ENCODE assay signal across 8 mouse cellular contexts in the genomic region with DNA sequence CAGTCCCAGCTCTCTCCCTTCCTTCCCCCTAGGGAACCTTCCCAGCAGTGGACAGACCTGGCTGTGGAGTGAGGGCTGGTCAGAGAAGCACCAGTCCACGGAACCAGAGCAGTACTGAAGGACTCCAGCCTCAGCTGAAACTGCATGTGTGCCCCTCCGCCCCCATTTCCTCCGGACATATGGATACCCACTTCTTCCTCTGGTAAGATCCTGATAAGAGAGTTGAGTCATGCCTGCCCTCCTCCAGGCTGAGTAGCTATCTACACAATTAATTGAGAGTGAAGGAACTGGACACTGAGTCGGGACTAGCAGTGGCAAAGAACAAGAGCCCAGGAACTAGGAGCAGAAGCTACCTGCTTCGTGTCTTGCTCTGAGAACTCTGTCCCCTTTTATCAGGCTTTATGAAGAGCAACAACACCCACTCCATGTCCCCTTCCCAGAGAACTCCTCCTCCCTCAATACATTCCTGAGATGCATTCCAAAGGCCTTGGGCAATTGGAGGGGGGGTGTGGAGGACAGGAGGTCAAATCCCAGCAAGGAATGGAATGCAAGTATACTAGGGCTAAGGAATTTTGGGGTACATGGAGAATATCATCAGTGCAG. TPM values are rescaled to one million over a fixed set of nuclear protein-coding genes. Genes with fewer than 3 reads are reported as not detected.
DNase-seq lines count a peak whose midpoint lies in the region; ATAC-seq and TF ChIP-seq lines count a peak whose summit lies in the region.

No protein-coding gene starts in this region.

- peaks cover 22% of the 10 kb centered on the region for H3K4me1 ChIP-seq in heart, adult 2 months (ENCODE audit: control insufficient read depth, insufficient read depth, low read length)
- peaks cover 12% of the 10 kb centered on the region for H3K4me1 ChIP-seq in bone marrow, adult 2 months (ENCODE audit: control insufficient read depth, insufficient read depth, low read length)
- H3K4me1 ChIP-seq in hindbrain, embryonic 14.5 days (replicated peaks; ENCODE audit: control insufficient read depth, insufficient read depth, low read length) = peaks cover 22% of the 10 kb centered on the region
- peaks cover 21 to 37% of the 10 kb centered on the region in 2 experiments for H3K4me1 ChIP-seq in liver, embryonic 14.5 days (replicated peaks; ENCODE audit: control insufficient read depth in 2 of 2, insufficient read depth in 2 of 2, low read length in 1 of 2)

- H3K36me3 ChIP-seq in heart, adult 2 months (ENCODE audit: control insufficient read depth, insufficient read depth, low read length) = peaks cover 4% of the 10 kb centered on the region
- peaks cover 47% of the 10 kb centered on the region for H3K36me3 ChIP-seq in hindbrain, embryonic 14.5 days (replicated peaks; ENCODE audit: control insufficient read depth, insufficient read depth)
- H3K36me3 ChIP-seq in liver, embryonic 14.5 days (replicated peaks; ENCODE audit: control insufficient read depth, insufficient read depth, low read depth) = peaks cover 42% of the 10 kb centered on the region

- WGBS in heart, adult 2 months = 13% methylated on average over 5 of the region's 5 CpGs
- WGBS in bone marrow, adult 2 months = 4% methylated on average over 5 of the region's 5 CpGs
- WGBS in hindbrain, embryonic 14.5 days = 56% methylated on average over 5 of the region's 5 CpGs
- 5% methylated on average over 5 of the region's 5 CpGs for WGBS in liver, embryonic 14.5 days (ENCODE audit: insufficient replicate concordance)

- intact Hi-C loops in heart, adult 2 months (cut with DNase I) = no loop called here
- intact Hi-C loops in left cerebral cortex, postnatal 10 days (cut with DNase I) = loop anchor here (5.0 kb wide), 1 partner anchor 66 kb away; a partner anchor contains a TSS

- peak overlapping the region; percentile 49 for H3K9ac ChIP-seq in heart, adult 2 months (ENCODE audit: low read depth, low read length)
- H3K9ac ChIP-seq in hindbrain, embryonic 14.5 days = 0 out of 2 replicates have a peak overlapping the region, but pooled peaks have one; percentile 4
- peak overlapping the region; percentile 81 for H3K9ac ChIP-seq in liver, embryonic 14.5 days (replicated peaks)

- TF ChIP-seq EP300 in heart, adult 2 months (IDR thresholded peaks at IDR 0.05; ENCODE audit: insufficient read depth, low read depth, low read length) = no peak
- TF ChIP-seq EP300 in liver, embryonic 14.5 days (IDR thresholded peaks at IDR 0.05; ENCODE audit: low read depth) = no peak

- ATAC-seq in hindbrain, embryonic 14.5 days (ENCODE audit: low FRiP score) = no peak
- ATAC-seq in liver, embryonic 14.5 days (ENCODE audit: insufficient read depth) = no peak

- peak overlapping the region; percentile 98 for H3K27ac ChIP-seq in heart, adult 2 months
- H3K27ac ChIP-seq in bone marrow, adult 2 months (ENCODE audit: control insufficient read depth, insufficient read depth, low read depth, low read length, poor library complexity) = peak overlapping the region; percentile 8; the same call in 1 of the 2 replicates
- H3K27ac ChIP-seq in hindbrain, embryonic 14.5 days = no peak overlapping the region
- peak overlapping the region; percentile 68 for H3K27ac ChIP-seq in liver, embryonic 14.5 days

- DNase-seq in heart, adult 2 months = no peak
- no peak for DNase-seq in heart, adult 8-10 months (ENCODE audit: low spot score)
- DNase-seq in hindbrain, embryonic 14.5 days (ENCODE audit: low spot score) = no peak
- no peak for DNase-seq in liver, embryonic 14.5 days (ENCODE audit: low read depth in 3 of 3, low spot score in 3 of 3)
- DNase-seq in T-cell, adult 2 months (ENCODE audit: low spot score) = no peak
- DNase-seq in layer of hippocampus, adult 9-10 months (ENCODE audit: low spot score) = no peak
- no peak for DNase-seq in left cerebral cortex, postnatal 10 days (ENCODE audit: extremely low spot score in 1 of 2, low spot score in 2 of 2)

- TF ChIP-seq POLR2A in heart, adult 2 months (IDR thresholded peaks at IDR 0.05; ENCODE audit: insufficient read depth, low read depth, low read length) = no peak
- TF ChIP-seq POLR2A in bone marrow, adult 2 months (IDR thresholded peaks at IDR 0.05; ENCODE audit: borderline replicate concordance, control insufficient read depth, low read depth, low read length) = no peak

- H3K4me3 ChIP-seq in heart, adult 2 months = peak overlapping the region; percentile 33
- peak overlapping the region; percentile 45 for H3K4me3 ChIP-seq in bone marrow, adult 2 months (replicated peaks; ENCODE audit: control insufficient read depth, low read depth, low read length)
- H3K4me3 ChIP-seq in hindbrain, embryonic 14.5 days (replicated peaks; ENCODE audit: low read length) = no peak overlapping the region
- peak overlapping the region; percentile 33 to 75 for H3K4me3 ChIP-seq in liver, embryonic 14.5 days (ENCODE audit: insufficient read depth in 1 of 2, low read depth in 2 of 2, low read length in 2 of 2)

- H3K4me2 ChIP-seq in hindbrain, embryonic 14.5 days (replicated peaks) = peak overlapping the region; percentile 27; the same call in 1 of the 2 replicates
- peak overlapping the region; percentile 99 for H3K4me2 ChIP-seq in liver, embryonic 14.5 days (ENCODE audit: low read depth)

- H3K27me3 ChIP-seq in heart, adult 2 months (ENCODE audit: control insufficient read depth, insufficient read depth, low read length) = no peaks in the 10 kb centered on the region
- no peaks in the 10 kb centered on the region for H3K27me3 ChIP-seq in hindbrain, embryonic 14.5 days (ENCODE audit: control insufficient read depth, insufficient read depth, low read length)
- H3K27me3 ChIP-seq in liver, embryonic 14.5 days (ENCODE audit: control insufficient read depth, insufficient read depth, low read length) = no peaks in the 10 kb centered on the region

- no peak for TF ChIP-seq CTCF in heart, adult 2 months (IDR thresholded peaks at IDR 0.05)
- TF ChIP-seq CTCF in bone marrow, adult 2 months (IDR thresholded peaks at IDR 0.05; ENCODE audit: control insufficient read depth, insufficient read depth, low read length) = no peak
- no peak for TF ChIP-seq CTCF in liver, embryonic 14.5 days (IDR thresholded peaks at IDR 0.05; ENCODE audit: low read depth)

- peaks cover 7% of the 10 kb centered on the region for H3K79me2 ChIP-seq in heart, adult 2 months (replicated peaks; ENCODE audit: control insufficient read depth, insufficient read depth, low read length)

- no peaks in the 10 kb centered on the region for H3K9me3 ChIP-seq in hindbrain, embryonic 14.5 days (ENCODE audit: control insufficient read depth, low read length)
- no peaks in the 10 kb centered on the region for H3K9me3 ChIP-seq in liver, embryonic 14.5 days (ENCODE audit: control insufficient read depth, low read length)

RNA-seq across cellular contexts. Expression of a gene that starts 4.0 kb away (rescaled TPM):
- 10 to 100 TPM; 44.0 to 46.5 TPM for total RNA-seq in heart, adult 2 months (2021)
- 29.8 and 36.8 TPM in 2 replicates for polyA plus RNA-seq in heart, adult 2 months (2012; rRNA removed)
- total RNA-seq in heart, adult 8-10 months (2022) = 10 to 100 TPM; 39.7 to 48.8 (median 43.2) TPM
- polyA plus RNA-seq in bone marrow, adult 2 months (2011; ENCODE audit: insufficient read depth, insufficient read length, low replicate concordance, missing spikeins) = 10.5 and 20.9 TPM in 2 replicates
- 80.0 and 82.3 TPM in 2 replicates for polyA plus RNA-seq in hindbrain, embryonic 14.5 days (2014; fragmentation: Nextera tagmentation; extraction: Ambion mirVana)
- polyA plus RNA-seq in liver, embryonic 14.5 days (2012; rRNA removed) = 9.6 and 10.9 TPM in 2 replicates
- 21.2 and 21.7 TPM in 2 replicates for polyA plus RNA-seq in liver, embryonic 14.5 days (2014; fragmentation: Nextera tagmentation; extraction: Ambion mirVana)
- 10 to 100 TPM; 74.4 to 74.6 TPM for total RNA-seq in left cerebral cortex, postnatal 10 days (2021)

RNA-seq across cellular contexts. Expression of a gene that starts 4.4 kb away (rescaled TPM):
- total RNA-seq in heart, adult 2 months (2021) = 100 to 1,000 TPM; 105 to 109 TPM
- 53.1 and 67.0 TPM in 2 replicates for polyA plus RNA-seq in heart, adult 2 months (2012; rRNA removed)
- 100 to 1,000 TPM in 2 of 4 experiments, 10 to 100 TPM in 2; 96.1 to 117 (median 101) TPM for total RNA-seq in heart, adult 8-10 months (2022)
- 394 and 621 TPM in 2 replicates for polyA plus RNA-seq in bone marrow, adult 2 months (2011; ENCODE audit: insufficient read depth, insufficient read length, low replicate concordance, missing spikeins)
- 57.5 and 62.8 TPM in 2 replicates for polyA plus RNA-seq in hindbrain, embryonic 14.5 days (2014; fragmentation: Nextera tagmentation; extraction: Ambion mirVana)
- 26.4 and 30.1 TPM in 2 replicates for polyA plus RNA-seq in liver, embryonic 14.5 days (2012; rRNA removed)
- polyA plus RNA-seq in liver, embryonic 14.5 days (2014; fragmentation: Nextera tagmentation; extraction: Ambion mirVana) = 39.3 and 39.7 TPM in 2 replicates
- total RNA-seq in left cerebral cortex, postnatal 10 days (2021) = 10 to 100 TPM; 48.7 to 55.3 TPM

RNA-seq across cellular contexts. Expression of a gene that starts 20.4 kb away (rescaled TPM):
- total RNA-seq in heart, adult 2 months (2021) = 10 to 100 TPM; 29.4 to 31.7 TPM
- 38.1 and 47.5 TPM in 2 replicates for polyA plus RNA-seq in heart, adult 2 months (2012; rRNA removed)
- 10 to 100 TPM; 31.3 to 39.6 (median 34.6) TPM for total RNA-seq in heart, adult 8-10 months (2022)
- 20.1 and 43.5 TPM in 2 replicates for polyA plus RNA-seq in bone marrow, adult 2 months (2011; ENCODE audit: insufficient read depth, insufficient read length, low replicate concordance, missing spikeins)
- 21.7 and 25.2 TPM in 2 replicates for polyA plus RNA-seq in hindbrain, embryonic 14.5 days (2014; fragmentation: Nextera tagmentation; extraction: Ambion mirVana)
- 13.4 and 15.1 TPM in 2 replicates for polyA plus RNA-seq in liver, embryonic 14.5 days (2012; rRNA removed)
- polyA plus RNA-seq in liver, embryonic 14.5 days (2014; fragmentation: Nextera tagmentation; extraction: Ambion mirVana) = 11.0 and 11.4 TPM in 2 replicates
- 10 to 100 TPM; 48.5 to 49.7 TPM for total RNA-seq in left cerebral cortex, postnatal 10 days (2021)

RNA-seq across cellular contexts. Expression of a gene that starts 20.5 kb away (rescaled TPM):
- 10 to 100 TPM; 11.5 to 13.2 TPM for total RNA-seq in heart, adult 2 months (2021)
- polyA plus RNA-seq in heart, adult 2 months (2012; rRNA removed) = 18.2 and 27.4 TPM in 2 replicates
- 10 to 100 TPM; 11.7 to 14.0 (median 13.0) TPM for total RNA-seq in heart, adult 8-10 months (2022)
- polyA plus RNA-seq in bone marrow, adult 2 months (2011; ENCODE audit: insufficient read depth, insufficient read length, low replicate concordance, missing spikeins) = 16.5 and 29.8 TPM in 2 replicates
- polyA plus RNA-seq in hindbrain, embryonic 14.5 days (2014; fragmentation: Nextera tagmentation; extraction: Ambion mirVana) = 44.5 and 49.7 TPM in 2 replicates
- 12.5 and 12.7 TPM in 2 replicates for polyA plus RNA-seq in liver, embryonic 14.5 days (2012; rRNA removed)
- polyA plus RNA-seq in liver, embryonic 14.5 days (2014; fragmentation: Nextera tagmentation; extraction: Ambion mirVana) = 10.5 and 11.9 TPM in 2 replicates
- 10 to 100 TPM; 64.1 to 67.1 TPM for total RNA-seq in left cerebral cortex, postnatal 10 days (2021)

RNA-seq across cellular contexts. Expression of a gene that starts 26.2 kb away (rescaled TPM):
- under 1 TPM; 0.52 to 0.57 TPM for total RNA-seq in heart, adult 2 months (2021)
- 0.62 and 0.67 TPM in 2 replicates for polyA plus RNA-seq in heart, adult 2 months (2012; rRNA removed)
- under 1 TPM in 1 of 4 experiments, not detected in 3; 0.52 TPM for total RNA-seq in heart, adult 8-10 months (2022)
- not detected in 2 replicates for polyA plus RNA-seq in bone marrow, adult 2 months (2011; ENCODE audit: insufficient read depth, insufficient read length, low replicate concordance, missing spikeins)
- polyA plus RNA-seq in hindbrain, embryonic 14.5 days (2014; fragmentation: Nextera tagmentation; extraction: Ambion mirVana) = 1.0 and 1.9 TPM in 2 replicates
- polyA plus RNA-seq in liver, embryonic 14.5 days (2012; rRNA removed) = not detected in 2 replicates
- polyA plus RNA-seq in liver, embryonic 14.5 days (2014; fragmentation: Nextera tagmentation; extraction: Ambion mirVana) = not detected in 2 replicates
- total RNA-seq in left cerebral cortex, postnatal 10 days (2021) = not detected

Comparison
In these comparisons a context has a peak if more than half of its experiments do, and no peak if none do; other contexts are left out.
1. H3K9ac ChIP-seq: peak in every context shown above with its lines; median percentile 81 in liver, embryonic 14.5 days; 49 in heart, adult 2 months; 4 in hindbrain, embryonic 14.5 days.